ENCODE assay signal across 8 mouse cellular contexts in the genomic region with DNA sequence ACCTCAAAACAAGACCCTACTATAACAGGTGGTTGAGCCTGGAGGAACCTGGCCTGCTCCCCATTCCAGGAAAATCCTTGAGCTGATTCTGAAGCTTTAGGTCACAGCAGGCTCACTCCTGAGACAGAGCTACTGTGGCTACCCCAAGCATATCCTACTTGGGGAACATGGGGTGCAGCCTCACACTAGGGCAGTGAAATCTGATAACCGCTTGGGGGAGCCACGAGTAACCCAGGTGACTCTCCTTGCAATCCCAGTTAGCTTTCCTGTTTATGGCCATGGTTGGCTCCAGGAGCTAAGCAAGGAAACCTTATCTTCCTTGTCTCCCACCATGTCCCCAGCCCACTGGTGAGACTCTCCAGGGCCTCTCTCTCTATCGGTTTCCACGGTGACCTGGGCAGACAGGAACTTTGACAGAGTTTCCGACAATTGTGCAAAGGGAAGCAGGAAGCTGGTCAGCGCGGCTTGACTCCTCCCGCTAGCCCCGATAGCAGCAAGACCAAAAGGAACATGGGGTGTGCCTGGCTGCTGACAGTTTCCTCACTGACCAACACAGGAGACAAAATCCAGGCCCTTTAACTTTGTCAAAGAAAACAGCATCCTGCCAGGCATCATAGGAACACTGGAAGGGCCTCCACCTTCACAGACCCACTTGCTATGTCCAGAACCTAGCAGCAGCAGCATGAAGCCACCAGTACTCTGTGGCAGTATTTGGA. TPM values are rescaled to one million over a fixed set of nuclear protein-coding genes. Genes with fewer than 3 reads are reported as not detected.
A peak's percentile ranks its signal among the peaks of the same experiment; 100 is the strongest.
DNase-seq lines count a peak whose midpoint lies in the region; ATAC-seq and TF ChIP-seq lines count a peak whose summit lies in the region.

No protein-coding gene starts in this region.

- peak; percentile 74 for DNase-seq in adrenal gland, adult 2 months
- DNase-seq in adrenal gland, adult 18-20 months (ENCODE audit: low spot score in 2 of 2): no peak
- DNase-seq in forebrain, postnatal 0 days: no peak
- DNase-seq in intestine, embryonic 14.5 days (ENCODE audit: low spot score): no peak
- no peak for DNase-seq in left cerebral cortex, postnatal 4 days
- no peak for DNase-seq in T-cell, adult 2 months (ENCODE audit: low spot score)

- no peaks in the 10 kb centered on the region for H3K9me3 ChIP-seq in forebrain, postnatal 0 days (ENCODE audit: low read length)
- H3K9me3 ChIP-seq in intestine, embryonic 14.5 days (ENCODE audit: control insufficient read depth, low read length): no peaks in the 10 kb centered on the region
- H3K9me3 ChIP-seq in liver, embryonic 16.5 days (replicated peaks; ENCODE audit: control insufficient read depth, low read length): no peaks in the 10 kb centered on the region
- H3K9me3 ChIP-seq in neural tube, embryonic 15.5 days (replicated peaks): no peaks in the 10 kb centered on the region

- intact Hi-C loops in left cerebral cortex, postnatal 4 days (cut with DNase I): no loop called here

- no peak overlapping the region for H3K4me3 ChIP-seq in forebrain, postnatal 0 days (ENCODE audit: low read depth, low read length)
- H3K4me3 ChIP-seq in intestine, embryonic 14.5 days (ENCODE audit: low read depth, low read length): no peak overlapping the region
- H3K4me3 ChIP-seq in liver, embryonic 16.5 days (ENCODE audit: low read depth, low read length): peak overlapping the region; percentile 7
- H3K4me3 ChIP-seq in neural tube, embryonic 15.5 days (replicated peaks): no peak overlapping the region

- H3K27me3 ChIP-seq in forebrain, postnatal 0 days (ENCODE audit: insufficient read depth, low read length): no peaks in the 10 kb centered on the region
- no peaks in the 10 kb centered on the region for H3K27me3 ChIP-seq in intestine, embryonic 14.5 days (replicated peaks; ENCODE audit: control insufficient read depth, insufficient read depth, low read length)
- H3K27me3 ChIP-seq in liver, embryonic 16.5 days (ENCODE audit: control insufficient read depth, insufficient read depth, low read depth, low read length): no peaks in the 10 kb centered on the region
- H3K27me3 ChIP-seq in neural tube, embryonic 15.5 days (replicated peaks): no peaks in the 10 kb centered on the region

- H3K27ac ChIP-seq in forebrain, postnatal 0 days (ENCODE audit: low read depth, low read length): 0 out of 2 replicates have a peak overlapping the region, but pooled peaks have one; percentile 22
- H3K27ac ChIP-seq in intestine, embryonic 14.5 days (ENCODE audit: low read depth): peak overlapping the region; percentile 55; the same call in 1 of the 2 replicates
- H3K27ac ChIP-seq in liver, embryonic 16.5 days (ENCODE audit: low read length): peak overlapping the region; percentile 9
- H3K27ac ChIP-seq in neural tube, embryonic 15.5 days (replicated peaks): peak overlapping the region; percentile 75

- H3K36me3 ChIP-seq in forebrain, postnatal 0 days (ENCODE audit: insufficient read depth): peaks cover 19% of the 10 kb centered on the region
- H3K36me3 ChIP-seq in intestine, embryonic 14.5 days (ENCODE audit: control insufficient read depth, insufficient read depth, low read length): peaks cover 98% of the 10 kb centered on the region
- peaks cover 9% of the 10 kb centered on the region for H3K36me3 ChIP-seq in liver, embryonic 16.5 days (ENCODE audit: control insufficient read depth, insufficient read depth)
- no peaks in the 10 kb centered on the region for H3K36me3 ChIP-seq in neural tube, embryonic 15.5 days

- WGBS in forebrain, postnatal 0 days: 41% methylated on average over 9 of the region's 9 CpGs
- WGBS in intestine, embryonic 14.5 days: 36% methylated on average over 9 of the region's 9 CpGs
- 17% methylated on average over 9 of the region's 9 CpGs for WGBS in liver, embryonic 16.5 days (ENCODE audit: insufficient replicate concordance)
- 37% methylated on average over 9 of the region's 9 CpGs for WGBS in neural tube, embryonic 15.5 days

- peak; percentile 14; the same call in 1 of the 2 replicates for ATAC-seq in forebrain, postnatal 0 days
- 0 out of 2 replicates have a peak, but pooled peaks have one; percentile 18 for ATAC-seq in intestine, embryonic 14.5 days (replicated peaks; ENCODE audit: low FRiP score, low TSS enrichment, low read depth)
- ATAC-seq in liver, embryonic 16.5 days (ENCODE audit: low read depth): peak; percentile 52
- ATAC-seq in neural tube, embryonic 15.5 days (ENCODE audit: low FRiP score): no peak

- no peaks in the 10 kb centered on the region; the same call in 1 of the 2 replicates for H3K4me1 ChIP-seq in forebrain, postnatal 0 days (ENCODE audit: insufficient read depth)
- no peaks in the 10 kb centered on the region; the same call in 1 of the 2 replicates for H3K4me1 ChIP-seq in intestine, embryonic 14.5 days (replicated peaks; ENCODE audit: control insufficient read depth, insufficient read depth, low read length)
- H3K4me1 ChIP-seq in liver, embryonic 16.5 days (ENCODE audit: control insufficient read depth, low read depth, low read length): peaks cover 3% of the 10 kb centered on the region; the same call in 1 of the 2 replicates
- H3K4me1 ChIP-seq in neural tube, embryonic 15.5 days: peaks cover 50% of the 10 kb centered on the region

- H3K4me2 ChIP-seq in forebrain, postnatal 0 days (ENCODE audit: low read depth): no peak overlapping the region
- H3K4me2 ChIP-seq in intestine, embryonic 14.5 days (ENCODE audit: low read length): no peak overlapping the region
- no peak overlapping the region for H3K4me2 ChIP-seq in liver, embryonic 16.5 days (ENCODE audit: low read depth, low read length)
- no peak overlapping the region for H3K4me2 ChIP-seq in neural tube, embryonic 15.5 days

- H3K9ac ChIP-seq in forebrain, postnatal 0 days: no peak overlapping the region
- no peak overlapping the region for H3K9ac ChIP-seq in intestine, embryonic 14.5 days (ENCODE audit: low read length)
- H3K9ac ChIP-seq in liver, embryonic 16.5 days (ENCODE audit: low read depth, low read length): no peak overlapping the region
- no peak overlapping the region for H3K9ac ChIP-seq in neural tube, embryonic 15.5 days (replicated peaks)

- TF ChIP-seq CTCF in forebrain, postnatal 0 days (IDR thresholded peaks at IDR 0.05; ENCODE audit: low read depth): peak; percentile 43

RNA-seq across cellular contexts. Expression of gene Sec16a, which starts 29.9 kb away (rescaled TPM):
- total RNA-seq in adrenal gland, adult 2 months (2021): 10 to 100 TPM; 46.4 to 70.8 TPM
- polyA plus RNA-seq in adrenal gland, adult 2 months (2012; rRNA removed): 70.1 and 84.9 TPM in 2 replicates
- 10 to 100 TPM; 52.2 to 69.1 TPM for total RNA-seq in adrenal gland, adult 18-20 months (2021)
- 52.6 and 65.6 TPM in 2 replicates for total RNA-seq in forebrain, postnatal 0 days (2014; rRNA removed)
- 9.0 and 10.9 TPM in 2 replicates for polyA plus RNA-seq in forebrain, postnatal 0 days (2015; fragmentation: Nextera tagmentation; extraction: Ambion mirVana)
- polyA plus RNA-seq in intestine, embryonic 14.5 days (2014; fragmentation: Nextera tagmentation; extraction: Ambion mirVana): 33.7 and 39.8 TPM in 2 replicates
- polyA plus RNA-seq in liver, embryonic 16.5 days (2015; fragmentation: Nextera tagmentation; extraction: Ambion mirVana): 9.3 and 12.4 TPM in 2 replicates
- polyA plus RNA-seq in neural tube, embryonic 15.5 days (2015; fragmentation: Nextera tagmentation; extraction: Ambion mirVana): 16.7 and 17.2 TPM in 2 replicates
- 10 to 100 TPM; 52.3 to 52.6 TPM for total RNA-seq in left cerebral cortex, postnatal 4 days (2021)

RNA-seq across cellular contexts. Expression of gene Notch1, which starts 41.5 kb away (rescaled TPM):
- total RNA-seq in adrenal gland, adult 2 months (2021): 10 to 100 TPM; 17.6 to 21.1 TPM
- polyA plus RNA-seq in adrenal gland, adult 2 months (2012; rRNA removed): 37.1 and 49.2 TPM in 2 replicates
- 10 to 100 TPM; 21.5 to 22.0 TPM for total RNA-seq in adrenal gland, adult 18-20 months (2021)
- 23.8 and 38.7 TPM in 2 replicates for total RNA-seq in forebrain, postnatal 0 days (2014; rRNA removed)
- 5.0 and 6.8 TPM in 2 replicates for polyA plus RNA-seq in forebrain, postnatal 0 days (2015; fragmentation: Nextera tagmentation; extraction: Ambion mirVana)
- polyA plus RNA-seq in intestine, embryonic 14.5 days (2014; fragmentation: Nextera tagmentation; extraction: Ambion mirVana): 21.6 and 24.3 TPM in 2 replicates
- polyA plus RNA-seq in liver, embryonic 16.5 days (2015; fragmentation: Nextera tagmentation; extraction: Ambion mirVana): 2.8 and 3.1 TPM in 2 replicates
- 11.7 and 22.6 TPM in 2 replicates for polyA plus RNA-seq in neural tube, embryonic 15.5 days (2015; fragmentation: Nextera tagmentation; extraction: Ambion mirVana)
- total RNA-seq in left cerebral cortex, postnatal 4 days (2021): 10 to 100 TPM; 39.5 to 42.1 TPM

Comparison
In these comparisons a context has a peak if more than half of its experiments do, and no peak if none do; other contexts are left out.
1. H3K27ac ChIP-seq: peak in every context shown above with its lines; median percentile 75 in neural tube, embryonic 15.5 days; 55 in intestine, embryonic 14.5 days; 22 in forebrain, postnatal 0 days; 9 in liver, embryonic 16.5 days.